Mouse (Mus musculus) brain, embryonic 14.5 days (tissue): ENCODE measurements around the gene Nr4a1. TPM values are rescaled to one million over a fixed set of nuclear protein-coding genes. Genes with fewer than 3 reads are reported as not detected.

Source experiments
- DNase-seq: peaks from one replicate; pipeline ENCODE4 v3.0.0-alpha.2; 2011; ENCODE audit warnings: low read depth
- CTCF ChIP-seq: fragments of 200-500 bp; IDR thresholded peaks from 2 replicates; pipeline ENCODE4 v1.5.1; 2012; ENCODE audit warnings: inconsistent platforms, mild to moderate bottlenecking, moderate library complexity, borderline replicate concordance; ENCODE audit not compliant: insufficient read depth, insufficient read length; ENCODE audit errors: extremely low read depth
- POLR2A ChIP-seq: fragments of 200-500 bp; IDR thresholded peaks from 2 replicates; pipeline ENCODE4 v1.6.1; 2012; ENCODE audit warnings: mild to moderate bottlenecking, inconsistent platforms, borderline replicate concordance; ENCODE audit not compliant: poor library complexity, insufficient read depth, insufficient read length, severe bottlenecking; ENCODE audit errors: extremely low read depth
- polyA plus RNA-seq: library from polyadenylated mRNA; depleted of rRNA; stranded (reverse); fragments of >200 nt; gene quantifications from 2 replicates; pipeline ENCODE4 v1.2.3, GENCODE M21; 2012; rRNA removed

Nr4a1 gene
- polyA plus RNA-seq, 1 experiment, result 10.5 TPM

GRCm38 (mm10) chr15:101321126-101321525 lies 67.1 kb downstream of the Nr4a1 start:
- DNase-seq, result no peak
- TF ChIP-seq POLR2A (no peak), CTCF (no peak)

- DNase-seq, result no peak
- TF ChIP-seq CTCF (no peak), POLR2A (no peak)
These were observed 68.0 kb downstream of the Nr4a1 start for GRCm38 (mm10) chr15:101322106-101322505.

- TF ChIP-seq CTCF (no peak), POLR2A (no peak)
- DNase-seq, result no peak
These were observed 68.6 kb downstream of the Nr4a1 start for GRCm38 (mm10) chr15:101322640-101323039.

GRCm38 (mm10) chr15:101323511-101323910 lies 69.4 kb downstream of the Nr4a1 start:
- TF ChIP-seq CTCF, result no peak
- no peak for DNase-seq

Other genes starting within 250 kb of the Nr4a1 start
- gene Gm47841, start 206.9 kb upstream of the Nr4a1 start, polyA plus RNA-seq, result not detected in 2 replicates
- 1.5 and 2.1 TPM in 2 replicates for gene Fignl2, start 175.7 kb upstream of the Nr4a1 start, polyA plus RNA-seq
- not detected in 2 replicates for gene Ankrd33, start 138.5 kb upstream of the Nr4a1 start, polyA plus RNA-seq
- 8.5 and 11.6 TPM in 2 replicates for gene Acvrl1, start 125.7 kb upstream of the Nr4a1 start, polyA plus RNA-seq
- 62.5 and 75.3 TPM in 2 replicates for gene Acvr1b, start 80.2 kb upstream of the Nr4a1 start, polyA plus RNA-seq
- gene Grasp, start 30.1 kb upstream of the Nr4a1 start, polyA plus RNA-seq, result 4.9 and 6.5 TPM in 2 replicates
- 58.9 and 75.1 TPM in 2 replicates for gene Atg101, start 30.0 kb downstream of the Nr4a1 start, polyA plus RNA-seq
- 0.41 and 0.42 TPM in 2 replicates for gene 6030408B16Rik, start 38.9 kb downstream of the Nr4a1 start, polyA plus RNA-seq
- 0.19 and 0.22 TPM in 2 replicates for gene Krt80, start 115.9 kb downstream of the Nr4a1 start, polyA plus RNA-seq
- 1.4 and 4.1 TPM in 2 replicates for gene Krt7, start 156.8 kb downstream of the Nr4a1 start, polyA plus RNA-seq
- gene Krt87, start 184.5 kb downstream of the Nr4a1 start, polyA plus RNA-seq, result 0.11 and 0.18 TPM in 2 replicates
- not detected in 2 replicates for gene Krt88, start 193.5 kb downstream of the Nr4a1 start, polyA plus RNA-seq
- gene Krt81, start 209.5 kb downstream of the Nr4a1 start, polyA plus RNA-seq, result not detected in 2 replicates
- gene Krt86, start 219.2 kb downstream of the Nr4a1 start, polyA plus RNA-seq, result 0.08 TPM in 1 of 2 replicates, not detected in the other
- gene Krt83, start 237.2 kb downstream of the Nr4a1 start, polyA plus RNA-seq, result not detected in 2 replicates